Mouse (Mus musculus) megakaryocyte progenitor cell, adult 5-6 weeks (primary cell): ENCODE results near the gene Hspa5. TPM values are rescaled to one million over a fixed set of nuclear protein-coding genes. Genes with fewer than 3 reads are reported as not detected.
"Not testable (repeated sequence)": the region's sequence is repeated elsewhere in the genome, so short reads cannot be mapped to it uniquely, and the experiment has no call there.

ENCODE experiments used
- ATAC-seq: replicated peaks from 2 replicates; pipeline ENCODE4 v1.8.0; 2016; ENCODE audit warnings: mild to moderate bottlenecking, moderate TSS enrichment, inconsistent platforms; ENCODE audit not compliant: poor library complexity
- total RNA-seq, 2 experiments: library from RNA; stranded (forward) in 1 of 2; stranded (reverse) in 1 of 2; fragments of 157-497, 149-512 nt in 1 of 2; fragments of 200-1000 nt in 1 of 2; gene quantifications; 2 replicates each; pipeline versions ENCODE4 v1.2.3 to v1.2.4; 2015 to 2017

The Hspa5 gene
- total RNA-seq, 2 experiments from 2014 or later = 536 to 1,697 TPM

GRCm38 (mm10) chr2:34770049-34770448, 1.7 kb upstream of the Hspa5 start:
- ATAC-seq = no peak

DNA sequence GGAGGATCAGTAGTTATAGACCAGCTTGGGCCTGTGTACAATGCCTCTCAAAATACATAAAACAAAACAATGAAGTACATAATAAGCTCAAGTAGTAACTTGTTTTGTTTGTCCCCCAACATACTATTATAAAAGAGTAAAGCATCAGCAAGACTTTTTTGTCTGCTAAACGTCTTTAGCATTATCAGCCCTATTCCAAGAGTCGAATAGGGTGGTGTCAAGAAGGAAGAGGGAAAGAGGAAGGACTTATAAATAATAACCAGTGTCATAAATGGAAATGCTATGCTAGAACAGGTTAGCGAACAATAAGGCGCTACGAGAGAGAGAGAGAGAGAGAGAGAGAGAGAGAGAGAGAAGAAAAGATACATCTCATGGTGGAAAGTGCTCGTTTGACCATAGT, 819 bp upstream of the Hspa5 start:
- no peak for ATAC-seq

DNA sequence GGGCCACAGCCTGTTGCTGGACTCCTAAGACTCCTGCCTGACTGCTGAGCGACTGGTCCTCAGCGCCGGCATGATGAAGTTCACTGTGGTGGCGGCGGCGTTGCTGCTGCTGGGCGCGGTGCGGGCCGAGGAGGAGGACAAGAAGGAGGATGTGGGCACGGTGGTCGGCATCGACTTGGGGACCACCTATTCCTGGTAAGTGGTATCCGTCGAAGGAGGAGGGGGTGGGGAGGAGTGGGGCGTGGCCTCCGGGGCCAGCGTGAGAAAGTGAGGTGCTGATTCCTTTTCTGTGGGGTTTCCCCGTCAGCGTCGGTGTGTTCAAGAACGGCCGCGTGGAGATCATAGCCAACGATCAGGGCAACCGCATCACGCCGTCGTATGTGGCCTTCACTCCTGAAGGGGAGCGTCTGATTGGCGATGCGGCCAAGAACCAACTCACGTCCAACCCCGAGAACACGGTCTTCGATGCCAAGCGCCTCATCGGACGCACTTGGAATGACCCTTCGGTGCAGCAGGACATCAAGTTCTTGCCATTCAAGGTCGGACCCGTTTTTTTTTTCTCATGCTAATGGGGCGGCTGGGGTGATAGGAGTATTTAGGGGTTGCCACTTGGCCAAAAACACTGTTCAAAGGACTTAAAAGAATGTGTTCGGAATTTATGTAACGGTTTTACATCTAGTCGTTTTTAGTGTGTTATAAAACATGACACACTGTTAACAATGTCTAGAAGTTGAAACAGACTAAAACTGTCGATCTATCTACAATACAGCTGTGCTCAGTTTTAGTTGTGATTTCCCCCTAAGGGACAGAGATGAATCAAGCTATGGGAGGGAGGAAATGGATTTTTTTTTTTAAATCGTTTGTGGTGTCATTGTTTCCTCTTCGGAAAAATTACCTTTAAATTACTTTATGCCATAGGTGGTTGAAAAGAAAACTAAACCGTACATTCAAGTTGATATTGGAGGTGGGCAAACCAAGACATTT, 774 bp downstream of the Hspa5 start:
- ATAC-seq = no peak

- ATAC-seq = no peak
Observed at GRCm38 (mm10) chr2:34773673-34774072, 1.9 kb downstream of the Hspa5 start.

DNA sequence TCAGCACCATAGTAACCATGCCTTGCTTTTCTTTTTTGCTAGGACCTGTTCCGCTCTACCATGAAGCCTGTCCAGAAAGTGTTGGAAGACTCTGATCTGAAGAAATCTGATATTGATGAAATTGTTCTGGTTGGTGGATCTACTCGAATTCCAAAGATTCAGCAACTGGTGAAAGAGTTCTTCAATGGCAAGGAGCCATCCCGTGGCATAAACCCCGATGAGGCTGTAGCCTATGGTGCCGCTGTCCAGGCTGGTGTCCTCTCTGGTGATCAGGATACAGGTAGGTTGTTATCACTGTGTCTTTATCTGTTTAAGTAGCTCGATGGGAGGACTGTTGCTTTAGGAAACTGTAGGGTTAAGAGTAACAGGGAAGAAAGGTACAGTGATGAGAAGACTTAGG, 2.7 kb downstream of the Hspa5 start:
- ATAC-seq = no peak

DNA sequence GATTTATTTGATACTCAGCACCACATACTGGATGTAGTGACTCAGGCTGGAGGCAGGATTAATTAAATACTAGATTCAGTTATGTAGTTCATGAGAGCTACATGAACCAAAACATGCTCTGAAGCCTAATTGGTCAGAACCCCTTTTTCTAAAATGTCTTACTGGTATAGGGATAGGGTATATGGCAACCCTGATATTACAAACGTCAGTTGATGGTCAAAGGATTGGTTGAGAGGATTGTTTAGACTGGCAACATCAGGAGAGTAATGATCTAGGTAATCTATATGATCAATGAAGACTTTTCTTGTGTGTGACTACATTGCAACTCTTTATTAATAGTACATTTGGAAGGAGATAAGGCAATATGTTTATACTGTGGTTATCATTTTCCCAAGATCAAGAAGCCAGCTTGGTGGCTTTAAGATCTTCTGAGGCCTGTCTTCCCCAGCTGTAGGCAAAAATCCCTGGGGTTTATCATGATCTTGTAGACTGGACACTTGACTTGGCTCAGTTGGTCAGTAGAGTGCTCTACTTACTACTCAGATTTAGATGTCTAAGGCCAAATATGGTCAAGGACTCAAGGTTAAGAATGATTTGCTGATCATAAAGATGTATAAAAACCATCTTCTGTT, 5.6 kb downstream of the Hspa5 start:
- ATAC-seq = no peak

DNA sequence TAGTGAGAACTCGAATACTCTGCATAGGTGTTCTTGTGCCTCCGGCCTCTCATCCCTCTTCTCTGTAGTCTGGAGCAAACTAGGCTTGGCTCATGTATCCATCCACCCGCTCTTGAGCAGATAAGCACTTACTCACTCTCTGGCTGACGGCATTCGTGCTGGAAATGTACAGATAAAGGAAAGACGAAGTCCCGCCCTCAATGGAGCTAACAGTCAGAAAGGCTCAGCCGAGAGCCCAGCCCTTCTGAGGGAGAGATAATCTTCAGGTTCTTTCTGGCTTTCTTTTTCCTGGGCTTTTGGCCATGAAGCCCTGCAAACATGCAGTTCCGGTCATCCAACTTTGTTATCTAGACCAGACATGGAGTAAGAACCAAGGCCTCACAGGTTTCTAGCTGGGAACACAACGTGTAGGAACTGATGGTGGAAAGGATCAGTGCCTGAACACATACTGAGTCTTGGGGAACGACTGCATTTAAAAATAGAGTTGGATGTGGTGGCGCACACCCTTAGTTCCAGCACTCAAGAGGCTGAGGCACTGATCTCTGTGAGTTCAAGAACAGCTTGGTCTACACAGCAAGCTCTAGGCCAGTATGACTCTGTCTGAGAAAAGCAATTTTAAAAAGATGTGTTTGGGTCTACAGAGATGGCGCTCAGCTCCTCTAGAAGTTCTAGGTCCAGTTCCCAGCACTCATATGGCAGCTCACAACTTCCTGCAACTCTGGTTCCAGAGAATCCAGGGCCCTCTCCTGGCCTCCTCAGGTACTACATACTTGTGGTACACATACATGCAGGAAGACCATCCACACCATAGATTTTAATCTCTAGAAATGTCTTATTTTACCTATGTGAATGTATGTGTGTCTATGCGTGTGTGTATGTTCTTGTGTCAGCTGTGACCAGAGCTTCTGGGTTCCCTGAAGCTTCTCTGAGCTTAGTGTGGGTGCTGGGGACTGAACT, 11.6 kb downstream of the Hspa5 start:
- ATAC-seq = peak; percentile 90

- peak; percentile 70 for ATAC-seq
Observed at GRCm38 (mm10) chr2:34784085-34784484, 12.3 kb downstream of the Hspa5 start.

DNA sequence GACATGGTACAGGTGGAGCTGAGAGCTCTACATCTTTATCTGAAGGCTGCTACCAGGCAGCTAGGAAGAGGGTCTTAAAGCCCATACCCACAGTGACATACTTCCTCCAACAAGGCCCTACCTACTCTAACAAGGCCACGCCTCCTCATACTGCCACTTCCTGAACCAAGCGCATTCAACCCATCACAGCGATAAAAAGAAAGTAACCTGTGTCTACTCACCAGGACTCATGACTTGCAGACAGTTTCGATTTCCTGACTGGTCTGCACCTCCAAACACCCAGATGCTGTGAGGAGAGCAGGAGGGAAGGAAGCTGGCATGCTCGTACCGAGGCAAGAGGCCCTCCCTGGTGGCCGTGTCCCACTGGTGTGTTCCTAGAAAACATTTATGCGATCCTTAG, 18.5 kb downstream of the Hspa5 start:
- ATAC-seq = peak; percentile 91

- ATAC-seq = not testable (repeated sequence)
Observed at GRCm38 (mm10) chr2:34792543-34792942, 20.8 kb downstream of the Hspa5 start.

DNA sequence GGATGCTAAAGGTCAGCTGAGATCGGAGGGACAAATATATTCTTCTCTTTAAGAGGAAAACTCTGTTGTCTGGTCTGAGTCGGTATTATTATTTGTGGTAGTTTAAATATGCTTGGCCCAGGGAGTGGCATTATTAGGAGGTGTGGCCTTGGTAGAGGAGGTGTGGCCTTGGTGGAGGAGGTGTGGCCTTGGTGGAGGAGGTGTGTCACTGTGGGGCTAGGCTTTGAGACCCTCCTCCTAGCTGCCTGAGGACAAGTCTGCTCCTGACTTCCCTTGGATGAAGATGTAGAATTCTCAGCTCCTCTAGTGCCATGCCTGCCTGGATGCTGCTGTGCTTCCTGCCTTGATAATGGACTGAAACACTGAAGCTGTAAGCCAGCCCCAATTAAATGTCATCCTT, 22.7 kb downstream of the Hspa5 start:
- no peak for ATAC-seq

- no peak for ATAC-seq
Observed at GRCm38 (mm10) chr2:34795426-34795825, 23.7 kb downstream of the Hspa5 start.

DNA sequence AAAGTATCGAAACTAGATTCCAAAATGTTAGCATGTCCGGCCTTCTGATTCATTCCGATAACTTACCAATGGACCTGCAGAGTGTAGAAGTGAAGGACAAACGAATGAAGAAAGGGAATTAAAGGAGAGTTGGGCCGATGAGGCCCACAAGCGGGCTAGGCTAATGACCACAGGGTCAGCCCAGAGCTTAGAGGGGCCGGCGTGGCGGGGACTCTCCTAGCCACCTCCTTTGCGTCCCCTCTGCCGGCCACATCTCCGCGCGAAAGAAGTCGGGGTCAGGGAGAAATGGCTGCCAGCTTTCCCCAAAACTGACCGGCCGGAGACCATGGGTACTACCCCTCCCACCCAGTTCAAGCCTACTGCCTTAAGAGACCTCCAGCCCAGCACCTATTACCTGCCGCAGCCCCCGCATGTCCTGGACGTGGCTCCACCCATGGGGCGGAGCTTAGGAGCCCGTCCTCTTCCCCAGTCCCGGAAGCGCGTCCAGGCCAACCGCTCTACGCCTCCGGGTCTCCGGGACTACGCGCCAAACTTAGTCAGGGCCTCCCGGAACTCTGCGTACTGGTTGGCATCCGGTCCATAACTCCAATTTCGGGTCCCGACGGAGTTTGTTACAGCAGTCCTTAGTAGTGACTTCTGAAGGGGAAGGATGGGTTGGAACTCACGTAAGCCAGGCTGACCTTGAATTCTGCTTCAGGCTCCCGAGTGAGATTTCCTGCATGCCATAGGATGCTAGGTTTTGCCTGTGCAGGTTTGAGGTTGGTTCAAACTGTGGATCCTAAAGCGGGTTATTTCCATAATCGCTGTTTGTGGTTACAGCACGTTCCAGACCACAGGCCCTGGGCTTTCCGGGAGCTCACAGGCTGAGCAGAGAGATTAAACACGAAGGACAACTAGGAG, 27.8 kb downstream of the Hspa5 start, which contains the start of gene Rabepk:
Gene Rabepk (minus strand): TSS at position 556 of the 900 bp plus-strand sequence.
- peak; percentile 72 for ATAC-seq

DNA sequence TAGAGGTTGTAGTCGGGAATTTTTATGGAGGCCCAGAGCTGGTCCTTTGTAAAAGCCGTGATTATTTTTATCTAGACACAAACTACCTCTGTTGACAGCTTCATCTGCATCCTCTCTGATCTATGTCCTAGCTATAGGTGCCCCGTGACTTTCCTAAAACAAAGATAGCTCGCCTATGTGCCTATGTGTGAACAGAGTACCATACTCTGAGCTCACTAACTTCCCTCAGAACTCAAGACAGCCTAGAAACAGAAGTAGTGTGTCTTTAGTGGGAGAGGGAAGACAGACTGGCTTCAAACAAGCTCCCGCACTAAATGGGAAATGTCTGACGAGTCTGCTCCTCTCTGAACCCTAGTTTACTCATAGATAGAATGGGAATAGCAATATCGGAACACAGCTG, 28.6 kb downstream of the Hspa5 start:
- no peak for ATAC-seq

GRCm38 (mm10) chr2:34801516-34802482, 30.0 kb downstream of the Hspa5 start:
- peak; percentile 79 for ATAC-seq

DNA sequence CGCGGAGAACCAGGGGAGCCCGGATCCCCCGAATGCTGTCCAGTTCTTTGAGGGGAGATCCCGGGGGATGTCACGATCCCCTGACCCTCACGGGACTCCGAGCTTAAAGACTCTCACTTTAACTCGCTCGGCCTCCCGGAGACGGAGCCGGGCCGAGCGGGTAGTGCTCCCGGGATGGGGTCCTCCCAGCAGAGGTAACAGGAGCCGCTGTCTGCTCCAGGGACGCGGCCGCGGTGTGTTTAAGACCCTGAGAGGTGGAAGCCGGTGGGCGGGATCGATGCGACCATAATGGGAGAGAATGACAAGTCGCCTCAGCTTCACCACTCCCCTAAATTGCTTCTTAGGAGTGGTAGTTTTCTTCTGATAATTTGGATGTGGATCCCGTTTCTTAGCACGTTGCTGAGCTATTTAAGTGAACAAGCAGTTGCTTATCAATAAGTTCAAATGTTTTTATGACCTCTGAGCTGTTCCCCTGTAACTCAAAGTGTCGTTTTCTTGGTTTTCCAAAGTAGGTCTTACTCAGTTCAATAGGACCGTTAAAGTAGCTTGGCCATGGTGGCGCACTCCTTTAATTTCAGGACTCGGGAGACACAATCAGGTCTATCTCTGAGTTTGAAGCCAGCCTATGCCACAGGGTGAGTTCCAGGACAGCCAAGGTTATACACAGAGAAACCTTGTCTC, 30.9 kb downstream of the Hspa5 start:
- peak; percentile 28 for ATAC-seq

GRCm38 (mm10) chr2:34803746-34804145, 32.0 kb downstream of the Hspa5 start:
- ATAC-seq = no peak

GRCm38 (mm10) chr2:34804172-34804571, 32.4 kb downstream of the Hspa5 start:
- no peak for ATAC-seq
